Mouse (Mus musculus) MEL (cell line): ENCODE results near the gene Gm45208.
A peak's percentile ranks its signal among the peaks of the same experiment; 100 is the strongest.

ENCODE experiments used
- CTCF ChIP-seq, 3 experiments: IDR thresholded peaks in 2 of 3; conservative IDR thresholded peaks in 1 of 3; 2 replicates each; pipeline ENCODE4 v1.5.1; 2011 to 2012; ENCODE audit warnings: low read length in 3 of 3, low read depth in 2 of 3, mild to moderate bottlenecking in 2 of 3, improper control_type of control experiment in 1 of 3, inconsistent platforms in 1 of 3, mixed read lengths in 1 of 3, moderate library complexity in 1 of 3; ENCODE audit not compliant: control insufficient read depth in 1 of 3, insufficient read depth in 1 of 3, poor library complexity in 1 of 3, severe bottlenecking in 1 of 3
- E2F4 ChIP-seq: IDR thresholded peaks from 2 replicates; pipeline ENCODE4 v1.6.1; 2011; ENCODE audit warnings: low read depth, low read length, improper control_type of control experiment, borderline replicate concordance
- EP300 ChIP-seq, 2 experiments: IDR thresholded peaks; 2 replicates each; pipeline ENCODE4 v1.6.1; 2011; ENCODE audit warnings: improper control_type of control experiment in 2 of 2, low read length in 2 of 2, low read depth in 1 of 2, mild to moderate bottlenecking in 1 of 2
- ETS1 ChIP-seq: IDR thresholded peaks from 2 replicates; pipeline ENCODE4 v1.6.1; 2012; ENCODE audit warnings: low read depth, mild to moderate bottlenecking, inconsistent platforms, low read length, improper control_type of control experiment, moderate library complexity
- HCFC1 ChIP-seq: IDR thresholded peaks from 2 replicates; pipeline ENCODE4 v1.6.1; 2012; ENCODE audit warnings: low read depth, mild to moderate bottlenecking, inconsistent platforms, low read length, improper control_type of control experiment, moderate library complexity
- JUND ChIP-seq: IDR thresholded peaks from 2 replicates; pipeline ENCODE4 v1.6.1; 2011; ENCODE audit warnings: low read depth, mild to moderate bottlenecking, improper control_type of control experiment, low read length
- POLR2A ChIP-seq, 2 experiments: IDR thresholded peaks; 2 replicates each; pipeline ENCODE4 v1.6.1; 2011 to 2012; ENCODE audit warnings: low read length in 2 of 2, mild to moderate bottlenecking in 2 of 2, control low read depth in 1 of 2, improper control_type of control experiment in 1 of 2, low read depth in 1 of 2, moderate library complexity in 1 of 2; ENCODE audit not compliant: control insufficient read depth in 1 of 2, insufficient read depth in 1 of 2, poor library complexity in 1 of 2
- UBTF ChIP-seq: IDR thresholded peaks from 2 replicates; pipeline ENCODE4 v1.6.1; 2012; ENCODE audit warnings: low read depth, mild to moderate bottlenecking, inconsistent platforms, low read length, improper control_type of control experiment, moderate library complexity, borderline replicate concordance; ENCODE audit not compliant: insufficient read depth
- USF1 ChIP-seq: IDR thresholded peaks from 2 replicates; pipeline ENCODE4 v1.6.1; 2014; ENCODE audit warnings: low read depth, mild to moderate bottlenecking, inconsistent platforms, low read length, improper control_type of control experiment, moderate library complexity
- USF2 ChIP-seq, 2 experiments: IDR thresholded peaks; 2 replicates each; pipeline ENCODE4 v1.6.1; 2011 to 2012; ENCODE audit warnings: improper control_type of control experiment in 2 of 2, low read length in 2 of 2, borderline replicate concordance in 1 of 2, inconsistent platforms in 1 of 2, low read depth in 1 of 2, mild to moderate bottlenecking in 1 of 2; ENCODE audit not compliant: insufficient read depth in 1 of 2
- ZMIZ1 ChIP-seq: IDR thresholded peaks from 2 replicates; pipeline ENCODE4 v1.6.1; 2012; ENCODE audit warnings: low read depth, mild to moderate bottlenecking, inconsistent platforms, low read length, improper control_type of control experiment, moderate library complexity
- ZNF384 ChIP-seq: IDR thresholded peaks from 2 replicates; pipeline ENCODE4 v1.6.1; 2012; ENCODE audit warnings: low read depth, mild to moderate bottlenecking, inconsistent platforms, low read length, improper control_type of control experiment

- TF ChIP-seq ZMIZ1 = no peak
- peak in 1 of 3 experiments; percentile 31; a peak in 4 of 6 replicates for TF ChIP-seq CTCF (IDR thresholded peaks at IDR 0.05 in 2 of 3, conservative IDR thresholded peaks at IDR 0.05 in 1 of 3; ENCODE audit: control insufficient read depth in 1 of 3, insufficient read depth in 1 of 3, low read depth in 2 of 3, low read length in 3 of 3, poor library complexity in 1 of 3, severe bottlenecking in 1 of 3)
- no peak for TF ChIP-seq ZNF384
- TF ChIP-seq JUND = no peak
- no peak for TF ChIP-seq E2F4
- TF ChIP-seq POLR2A (IDR thresholded peaks at IDR 0.05; ENCODE audit: control insufficient read depth in 1 of 2, insufficient read depth in 1 of 2, low read depth in 1 of 2, low read length in 2 of 2, poor library complexity in 1 of 2) = no peak
- TF ChIP-seq USF1 = peak; percentile 57; the same call in 1 of the 2 replicates
- TF ChIP-seq EP300 (IDR thresholded peaks at IDR 0.05; ENCODE audit: low read depth in 1 of 2, low read length in 2 of 2) = no peak
- TF ChIP-seq UBTF = no peak
- TF ChIP-seq ETS1 = no peak
- TF ChIP-seq HCFC1 = no peak
- no peak for TF ChIP-seq USF2 (IDR thresholded peaks at IDR 0.05; ENCODE audit: borderline replicate concordance in 1 of 2, insufficient read depth in 1 of 2, low read depth in 1 of 2, low read length in 2 of 2)
Observed at GRCm38 (mm10) chrX:7675001-7675380, 47.1 kb upstream of the Gm45208 start.
